In the genomic region with DNA sequence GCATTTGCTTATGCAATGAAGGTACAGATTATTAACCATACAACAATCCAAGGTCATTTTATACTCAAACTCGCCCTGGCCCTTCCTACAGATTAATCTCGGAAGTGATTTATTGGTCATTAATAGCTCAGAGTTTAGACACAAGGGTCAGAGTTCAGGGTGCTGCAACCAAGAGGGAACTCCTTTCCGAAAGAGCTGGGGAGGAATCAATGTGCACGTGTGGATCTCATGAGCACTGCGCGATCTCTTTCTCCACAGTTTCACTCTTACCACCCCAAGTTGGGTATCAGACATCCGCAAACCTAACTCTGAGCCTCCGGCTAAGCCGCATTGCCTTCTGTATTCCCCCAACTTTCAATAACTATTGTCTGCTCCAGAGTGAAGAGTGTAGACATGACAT, we compare ENCODE assay signal across 21 mouse cellular contexts. TPM values are rescaled to one million over a fixed set of nuclear protein-coding genes. Genes with fewer than 3 reads are reported as not detected.
A peak's percentile ranks its signal among the peaks of the same experiment; 100 is the strongest.
DNase-seq lines count a peak whose midpoint lies in the region; ATAC-seq and TF ChIP-seq lines count a peak whose summit lies in the region.
"Had no signal": no experiment of that assay in that cellular context is flagged by ENCODE, and none has a peak within 500 bp of the region (broad histone marks: within the 10 kb centered on the region; RNA-seq: fewer than 3 reads in every experiment).

No protein-coding gene starts in this region.

- H3K36me3 ChIP-seq in liver, embryonic 11.5 days (ENCODE audit: control insufficient read depth, insufficient read depth, low read length), result no peaks in the 10 kb centered on the region
- no peaks in the 10 kb centered on the region for H3K36me3 ChIP-seq in small intestine, adult 2 months (ENCODE audit: control insufficient read depth, insufficient read depth, low read length)
- H3K36me3 ChIP-seq in hindbrain, embryonic 16.5 days (ENCODE audit: control insufficient read depth, insufficient read depth, low read length), result no peaks in the 10 kb centered on the region
- H3K36me3 ChIP-seq: hindbrain, embryonic 15.5 days; limb, embryonic 12.5 days; midbrain, embryonic 10.5 days; neural tube, embryonic 15.5 days had no signal

- H3K4me1 ChIP-seq in liver, embryonic 11.5 days (replicated peaks; ENCODE audit: control insufficient read depth, insufficient read depth, low read length), result no peaks in the 10 kb centered on the region
- peaks cover 6% of the 10 kb centered on the region; the same call in 1 of the 2 replicates for H3K4me1 ChIP-seq in small intestine, adult 2 months (ENCODE audit: control insufficient read depth, insufficient read depth, insufficient read length, low read length)
- H3K4me1 ChIP-seq in hindbrain, embryonic 16.5 days (ENCODE audit: control insufficient read depth, insufficient read depth, low read depth, low read length), result no peaks in the 10 kb centered on the region
- H3K4me1 ChIP-seq: neural tube, embryonic 15.5 days had no signal

- peak; percentile 36 for DNase-seq in embryo, embryonic 10 days (ENCODE audit: low spot score)
- DNase-seq in embryo, embryonic 9.5 days (ENCODE audit: extremely low spot score), result no peak
- DNase-seq in liver, embryonic 11.5 days (ENCODE audit: low spot score), result peak; percentile 21
- DNase-seq in liver, result no peak
- DNase-seq in yolk sac, embryonic 10.5 days (ENCODE audit: low spot score), result no peak
- DNase-seq: adrenal gland, postnatal 14 days; cerebellum, adult 9-10 months; kidney, adult 9 months; kidney, postnatal 25 days; thymus, postnatal 25 days had no signal

- no peak overlapping the region for H3K4me3 ChIP-seq in liver, embryonic 11.5 days (ENCODE audit: low read depth, low read length)
- H3K4me3 ChIP-seq in small intestine, adult 2 months (ENCODE audit: low read depth, low read length), result no peak overlapping the region
- no peak overlapping the region for H3K4me3 ChIP-seq in hindbrain, embryonic 16.5 days (ENCODE audit: low read length)
- H3K4me3 ChIP-seq: hindbrain, embryonic 15.5 days; layer of hippocampus, adult 2 months; limb, embryonic 12.5 days; midbrain, embryonic 10.5 days; neural tube, embryonic 15.5 days had no signal

- TF ChIP-seq POLR2A in small intestine, adult 2 months (IDR thresholded peaks at IDR 0.05; ENCODE audit: low read depth, low read length), result no peak

- no peak overlapping the region for H3K9ac ChIP-seq in liver, embryonic 11.5 days (ENCODE audit: low read depth, low read length)
- no peak overlapping the region for H3K9ac ChIP-seq in hindbrain, embryonic 16.5 days (ENCODE audit: low read depth, low read length)
- H3K9ac ChIP-seq: hindbrain, embryonic 15.5 days; limb, embryonic 12.5 days; liver, embryonic 14.5 days; neural tube, embryonic 15.5 days had no signal

- no peaks in the 10 kb centered on the region for H3K9me3 ChIP-seq in liver, embryonic 11.5 days (ENCODE audit: control insufficient read depth, low read length)
- H3K9me3 ChIP-seq in hindbrain, embryonic 16.5 days (ENCODE audit: control insufficient read depth, low read length), result no peaks in the 10 kb centered on the region
- H3K9me3 ChIP-seq: hindbrain, embryonic 15.5 days; limb, embryonic 12.5 days; midbrain, embryonic 10.5 days; neural tube, embryonic 15.5 days had no signal

- no peak for TF ChIP-seq CTCF in small intestine, adult 2 months (IDR thresholded peaks at IDR 0.05; ENCODE audit: extremely low read depth, insufficient read length, insufficient replicate concordance, low read depth, low read length)

- 80% methylated on average over 9 of the region's 9 CpGs for WGBS in liver, embryonic 11.5 days
- 33% methylated on average over 9 of the region's 9 CpGs for WGBS in small intestine, adult 2 months
- WGBS in hindbrain, embryonic 16.5 days, result 85% methylated on average over 9 of the region's 9 CpGs

- no peaks in the 10 kb centered on the region for H3K27me3 ChIP-seq in liver, embryonic 11.5 days (replicated peaks; ENCODE audit: control insufficient read depth, insufficient read depth, low read length)
- no peaks in the 10 kb centered on the region for H3K27me3 ChIP-seq in small intestine, adult 2 months (ENCODE audit: control insufficient read depth, insufficient read depth, low read length)
- no peaks in the 10 kb centered on the region for H3K27me3 ChIP-seq in hindbrain, embryonic 16.5 days (replicated peaks; ENCODE audit: control insufficient read depth, insufficient read depth, low read length)
- H3K27me3 ChIP-seq: hindbrain, embryonic 15.5 days; limb, embryonic 12.5 days; neural tube, embryonic 15.5 days had no signal

- H3K27ac ChIP-seq in liver, embryonic 11.5 days (ENCODE audit: low read depth, low read length), result no peak overlapping the region
- H3K27ac ChIP-seq in small intestine, adult 2 months (ENCODE audit: insufficient read depth, low read depth, low read length), result peak overlapping the region; percentile 24; the same call in 1 of the 2 replicates
- H3K27ac ChIP-seq in hindbrain, embryonic 16.5 days (ENCODE audit: low read depth, low read length), result no peak overlapping the region
- H3K27ac ChIP-seq: hindbrain, embryonic 15.5 days; layer of hippocampus, adult 2 months; limb, embryonic 12.5 days; liver, embryonic 14.5 days; macrophage; midbrain, embryonic 10.5 days; neural tube, embryonic 15.5 days had no signal

- no peak overlapping the region for H3K4me2 ChIP-seq in liver, embryonic 11.5 days
- H3K4me2 ChIP-seq in hindbrain, embryonic 16.5 days (ENCODE audit: low read length), result no peak overlapping the region
- H3K4me2 ChIP-seq: heart, embryonic 11.5 days; hindbrain, embryonic 15.5 days; limb, embryonic 12.5 days; neural tube, embryonic 15.5 days had no signal

- ATAC-seq in liver, embryonic 11.5 days (replicated peaks; ENCODE audit: low FRiP score), result no peak
- no peak for ATAC-seq in hindbrain, embryonic 16.5 days
- ATAC-seq: forebrain, embryonic 14.5 days had no signal

RNA-seq across cellular contexts. Expression of gene Cald1, which starts 41.9 kb away (rescaled TPM):
- 120 and 134 TPM in 2 replicates for polyA plus RNA-seq in liver, embryonic 11.5 days (2014; fragmentation: Nextera tagmentation; extraction: Ambion mirVana)
- polyA plus RNA-seq in small intestine, adult 2 months (2012; rRNA removed), result 4.2 and 5.6 TPM in 2 replicates
- 66.1 and 69.8 TPM in 2 replicates for polyA plus RNA-seq in hindbrain, embryonic 16.5 days (2015; fragmentation: Nextera tagmentation; extraction: Ambion mirVana)

Comparison
In these comparisons a context has a peak if more than half of its experiments do, and no peak if none do; other contexts are left out.
1. DNase-seq: peak in embryo, embryonic 10 days (single experiment) and liver, embryonic 11.5 days (single experiment); none in embryo, embryonic 9.5 days (single experiment), liver (single experiment) and yolk sac, embryonic 10.5 days (single experiment).
2. RNA of gene Cald1, which starts 41.9 kb away (polyA plus RNA-seq): 120 to 134 TPM in liver, embryonic 11.5 days and 66.1 to 69.8 TPM in hindbrain, embryonic 16.5 days; 4.2 to 5.6 TPM in small intestine, adult 2 months; every median in the first group is over 10 times any median in the second.